Comparison of ENCODE assay signal across 22 mouse cellular contexts in genomic region chr13:46414050-46414449, GRCm38 (mm10). TPM values are rescaled to one million over a fixed set of nuclear protein-coding genes. Genes with fewer than 3 reads are reported as not detected.
DNase-seq lines count a peak whose midpoint lies in the region; ATAC-seq and TF ChIP-seq lines count a peak whose summit lies in the region.
"Had no signal": no experiment of that assay in that cellular context is flagged by ENCODE, and none has a peak within 500 bp of the region (broad histone marks: within the 10 kb centered on the region; RNA-seq: fewer than 3 reads in every experiment).

No protein-coding gene starts in this region.

- H3K27me3 ChIP-seq in cerebellum, adult 2 months (ENCODE audit: control insufficient read depth, insufficient read depth, low read length), result no peaks in the 10 kb centered on the region
- no peaks in the 10 kb centered on the region; the same call in 1 of the 2 replicates for H3K27me3 ChIP-seq in heart, embryonic 11.5 days (ENCODE audit: control insufficient read depth, insufficient read depth, low read length)
- H3K27me3 ChIP-seq: hindbrain, embryonic 15.5 days; neural tube, embryonic 15.5 days had no signal

- no peak for TF ChIP-seq CTCF in cerebellum, adult 2 months (IDR thresholded peaks at IDR 0.05; ENCODE audit: borderline replicate concordance, insufficient read depth, low read depth, low read length)

- WGBS in cerebellum, adult 2 months, result 57% methylated on average over 8 of the region's 8 CpGs
- WGBS in heart, embryonic 11.5 days (ENCODE audit: insufficient replicate concordance), result 64% methylated on average over 8 of the region's 8 CpGs

- DNase-seq in cerebellum, adult 2 months, result peak; percentile 10 to 15
- no peak for DNase-seq in cerebellum, postnatal 14 days
- no peak for DNase-seq in heart, postnatal 4 days
- peak; percentile 42 for DNase-seq in right cerebral cortex, adult 18-20 months
- no peak for DNase-seq in right cerebral cortex, adult 2 months (ENCODE audit: low spot score in 2 of 2)
- no peak for DNase-seq in testis, postnatal 10 days (ENCODE audit: low spot score)
- DNase-seq: adrenal gland, adult 8-10 months; cerebellum, adult 18-20 months; layer of hippocampus, postnatal 36 days; lung, adult 2 months; lung, postnatal 36 days had no signal

- no peaks in the 10 kb centered on the region for H3K36me3 ChIP-seq in heart, embryonic 11.5 days (ENCODE audit: control insufficient read depth, insufficient read depth, low read length)
- H3K36me3 ChIP-seq: embryonic facial prominence, embryonic 15.5 days; forebrain, embryonic 12.5 days; hindbrain, embryonic 15.5 days; kidney, embryonic 15.5 days; midbrain, embryonic 12.5 days; neural tube, embryonic 15.5 days had no signal

- no peaks in the 10 kb centered on the region for H3K4me1 ChIP-seq in cerebellum, adult 2 months (ENCODE audit: control insufficient read depth, insufficient read depth, low read length)
- H3K4me1 ChIP-seq in heart, embryonic 11.5 days (ENCODE audit: control insufficient read depth, insufficient read depth, low read length), result peaks cover 15% of the 10 kb centered on the region; the same call in 1 of the 2 replicates

- no peaks in the 10 kb centered on the region for H3K9me3 ChIP-seq in heart, embryonic 11.5 days (replicated peaks; ENCODE audit: control insufficient read depth, low read length)
- H3K9me3 ChIP-seq: embryonic facial prominence, embryonic 15.5 days; forebrain, embryonic 12.5 days; hindbrain, embryonic 15.5 days; kidney, embryonic 15.5 days; midbrain, embryonic 12.5 days; neural tube, embryonic 15.5 days had no signal

- no peak overlapping the region for H3K4me3 ChIP-seq in cerebellum, adult 2 months (replicated peaks; ENCODE audit: insufficient read depth, low read depth, low read length)
- H3K4me3 ChIP-seq in heart, embryonic 11.5 days (ENCODE audit: low read depth, low read length), result peak overlapping the region; percentile 12; the same call in 1 of the 2 replicates
- H3K4me3 ChIP-seq: embryonic facial prominence, embryonic 15.5 days; forebrain, embryonic 12.5 days; hindbrain, embryonic 15.5 days; kidney, embryonic 15.5 days; midbrain, embryonic 12.5 days; neural tube, embryonic 15.5 days had no signal

- ATAC-seq in heart, embryonic 11.5 days (replicated peaks; ENCODE audit: insufficient number of reproducible peaks, low FRiP score, low TSS enrichment), result no peak
- no peak for ATAC-seq in erythroid progenitor cell, adult 5-6 weeks (replicated peaks; ENCODE audit: low FRiP score, poor library complexity, severe bottlenecking)
- ATAC-seq: intestine, embryonic 16.5 days had no signal

- no peak for TF ChIP-seq POLR2A in cerebellum, adult 2 months (IDR thresholded peaks at IDR 0.05; ENCODE audit: borderline replicate concordance, insufficient read depth, low read length)

- peak overlapping the region; percentile 51 for H3K4me2 ChIP-seq in heart, embryonic 11.5 days
- H3K4me2 ChIP-seq: embryonic facial prominence, embryonic 15.5 days; forebrain, embryonic 12.5 days; hindbrain, embryonic 15.5 days; kidney, embryonic 15.5 days; midbrain, embryonic 12.5 days; neural tube, embryonic 15.5 days had no signal

- no peak overlapping the region for H3K27ac ChIP-seq in cerebellum, adult 2 months (ENCODE audit: insufficient read depth, low read length)
- H3K27ac ChIP-seq in heart, embryonic 11.5 days (ENCODE audit: low read depth, low read length), result peak overlapping the region; percentile 90
- H3K27ac ChIP-seq: embryonic facial prominence, embryonic 15.5 days; forebrain, embryonic 12.5 days; hindbrain, embryonic 15.5 days; kidney, embryonic 15.5 days; midbrain, embryonic 12.5 days; neural tube, embryonic 15.5 days had no signal

- peak overlapping the region; percentile 59; the same call in 1 of the 2 replicates for H3K9ac ChIP-seq in heart, embryonic 11.5 days (ENCODE audit: low read depth, low read length)
- H3K9ac ChIP-seq: embryonic facial prominence, embryonic 15.5 days; forebrain, embryonic 12.5 days; hindbrain, embryonic 15.5 days; kidney, embryonic 15.5 days; midbrain, embryonic 12.5 days; neural tube, embryonic 15.5 days had no signal

RNA-seq across cellular contexts. Expression of gene Rbm24, which starts 4.2 kb away (rescaled TPM):
- 5.0 and 5.2 TPM in 2 replicates for polyA plus RNA-seq in cerebellum, adult 2 months (2012; rRNA removed)
- polyA plus RNA-seq in heart, embryonic 11.5 days (2014; fragmentation: Nextera tagmentation; extraction: Ambion mirVana), result 62.3 and 63.1 TPM in 2 replicates
- 100 to 1,000 TPM; 262 to 288 TPM for total RNA-seq in heart, postnatal 4 days (2021)
- 0.36 and 0.42 TPM in 2 replicates for total RNA-seq in erythroid progenitor cell, adult 5-6 weeks (2015; ENCODE audit: low replicate concordance)
- total RNA-seq in erythroid progenitor cell, adult 5-6 weeks (2017; ENCODE audit: low replicate concordance), result 0.13 TPM in 1 of 2 replicates, not detected in the other
- total RNA-seq: granulocyte monocyte progenitor cell, adult 5-6 weeks had no signal
- polyA plus RNA-seq: liver, adult 2 months had no signal

Comparison
In these comparisons a context has a peak if more than half of its experiments do, and no peak if none do; other contexts are left out.
1. DNase-seq: peak in cerebellum, adult 2 months (2 of 2) and right cerebral cortex, adult 18-20 months (single experiment); none in cerebellum, postnatal 14 days (0 of 2), heart, postnatal 4 days (single experiment), right cerebral cortex, adult 2 months (0 of 2) and testis, postnatal 10 days (single experiment).
2. RNA of gene Rbm24, which starts 4.2 kb away (total RNA-seq): 262 to 288 TPM in heart, postnatal 4 days; 0.13 to 0.42 TPM in erythroid progenitor cell, adult 5-6 weeks; every median in the first group is over 100 times any median in the second.